Mouse (Mus musculus) intestine, embryonic 15.5 days (tissue): ENCODE measurements around the gene Ube2ql1. TPM values are rescaled to one million over a fixed set of nuclear protein-coding genes. Genes with fewer than 3 reads are reported as not detected.

Experiments used
- ATAC-seq: fragments of 200-750 bp; cut with Nextera tagmentation; 2 replicates; pipeline ENCODE4 v1.8.0; 2017; ENCODE audit warnings: moderate TSS enrichment, moderate library complexity
- H3K27ac ChIP-seq: fragments of 300-500 bp; sonication (generic); 2 replicates; pipeline ENCODE4 v1.5.1; 2015; ENCODE audit warnings: mild to moderate bottlenecking, inconsistent platforms
- H3K27me3 ChIP-seq: fragments of 300-500 bp; sonication (generic); replicated peaks from 2 replicates; pipeline ENCODE4 v1.6.1; 2015; ENCODE audit warnings: inconsistent platforms
- H3K36me3 ChIP-seq: fragments of 300-500 bp; sonication (generic); 2 replicates; pipeline ENCODE4 v1.6.1; 2015; ENCODE audit warnings: inconsistent platforms
- H3K4me1 ChIP-seq: fragments of 300-500 bp; sonication (generic); replicated peaks from 2 replicates; pipeline ENCODE4 v1.6.1; 2015; ENCODE audit warnings: inconsistent platforms
- H3K4me2 ChIP-seq: fragments of 300-500 bp; sonication (generic); replicated peaks from 2 replicates; pipeline ENCODE4 v1.6.1; 2015; ENCODE audit warnings: mild to moderate bottlenecking, inconsistent platforms
- H3K4me3 ChIP-seq: fragments of 300-500 bp; sonication (generic); replicated peaks from 2 replicates; pipeline ENCODE4 v1.5.1; 2015; ENCODE audit warnings: inconsistent platforms
- H3K9ac ChIP-seq: fragments of 300-500 bp; sonication (generic); 2 replicates; pipeline ENCODE4 v1.6.1; 2015; ENCODE audit warnings: inconsistent platforms
- H3K9me3 ChIP-seq: fragments of 300-500 bp; sonication (generic); 2 replicates; pipeline ENCODE4 v1.6.1; 2016; ENCODE audit warnings: inconsistent platforms
- WGBS: fragments of 180-500 bp; shearing (Covaris S2); methylation state at CpG from one replicate; pipeline ENCODE4 v1.1.7; 2015; 5-methylcytosine and 5-hydroxymethylcytosine counted together
- polyA plus RNA-seq: library from polyadenylated mRNA; unstranded; fragments of >200 nt; fragmentation: Nextera tagmentation; extraction: Ambion mirVana; gene quantifications from 2 replicates; pipeline ENCODE4 v1.2.1, GENCODE M21; 2015

The Ube2ql1 gene
- polyA plus RNA-seq, 1 experiment from 2014 or later: 0.21 TPM

DNA sequence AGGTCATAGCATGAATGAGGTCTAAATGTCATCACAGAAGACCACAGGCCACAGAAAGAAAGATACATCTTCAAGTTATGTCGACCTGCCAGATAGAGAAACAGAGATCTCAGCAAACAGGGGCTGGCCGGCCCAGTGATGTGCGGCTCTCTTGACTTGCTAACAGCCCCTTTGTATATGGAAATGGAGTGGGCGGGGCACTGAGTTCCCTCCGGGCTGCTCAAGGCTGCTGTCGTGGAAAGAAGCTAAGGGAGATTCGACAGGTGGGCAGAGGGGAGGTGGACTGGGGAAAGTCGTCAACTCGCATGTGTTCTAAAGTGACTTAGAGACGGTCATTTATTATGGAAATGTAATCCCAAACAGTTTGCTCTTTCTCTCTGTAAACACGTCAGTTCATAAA lies 36.2 kb downstream of the Ube2ql1 start:
- Histone ChIP-seq H3K4me1 (no peaks in the 10 kb centered on the region), H3K27ac (no peak overlapping the region), H3K4me3 (no peak overlapping the region), H3K27me3 (no peaks in the 10 kb centered on the region), H3K36me3 (no peaks in the 10 kb centered on the region), H3K9me3 (no peaks in the 10 kb centered on the region), H3K4me2 (no peak overlapping the region), H3K9ac (no peak overlapping the region)
- WGBS: 14% methylated on average over 11 of the region's 11 CpGs
- ATAC-seq: no peak

DNA sequence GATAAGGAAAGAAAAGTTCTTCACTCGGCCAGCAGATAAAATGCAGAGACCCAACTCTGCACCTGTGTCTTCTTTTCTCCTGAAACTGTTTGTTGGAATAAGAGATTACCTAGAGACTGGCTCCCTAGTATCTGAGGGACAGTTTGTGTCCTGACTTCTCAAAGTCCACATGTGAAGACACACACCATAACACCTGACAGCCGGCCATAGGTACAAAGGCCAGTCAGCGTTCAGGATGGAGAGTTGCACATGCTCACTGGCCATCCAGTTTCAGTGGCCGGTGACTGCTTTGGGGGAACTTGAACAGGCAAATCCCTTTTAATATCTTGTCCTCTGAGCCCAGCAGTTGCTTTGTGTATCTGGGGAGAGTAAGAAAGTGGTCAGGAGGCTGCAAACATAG lies 38.3 kb downstream of the Ube2ql1 start:
- Histone ChIP-seq H3K4me3 (no peak overlapping the region), H3K9me3 (no peaks in the 10 kb centered on the region), H3K4me2 (no peak overlapping the region), H3K27me3 (no peaks in the 10 kb centered on the region), H3K4me1 (no peaks in the 10 kb centered on the region), H3K9ac (no peak overlapping the region), H3K36me3 (no peaks in the 10 kb centered on the region), H3K27ac (no peak overlapping the region)
- WGBS: 82% methylated on average over 4 of the region's 4 CpGs
- no peak for ATAC-seq

DNA sequence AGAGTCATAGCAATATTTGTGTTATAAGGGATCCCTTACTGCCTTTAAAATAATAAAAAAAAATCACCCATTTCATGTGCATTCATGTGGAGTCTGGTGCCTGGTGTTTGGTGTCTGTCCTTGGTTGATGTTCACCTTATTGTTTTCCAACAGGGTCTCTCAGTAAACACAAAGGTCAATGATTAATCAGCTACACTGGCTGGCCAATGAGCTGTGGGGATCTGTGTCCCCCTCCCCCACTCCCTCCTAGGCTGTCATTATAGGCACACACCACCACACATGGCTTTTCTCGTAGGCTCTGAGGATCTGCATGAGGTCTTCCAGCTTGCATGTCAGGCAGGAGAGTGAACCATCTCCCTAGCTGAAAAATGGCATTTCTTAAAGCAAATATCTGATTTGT lies 38.9 kb downstream of the Ube2ql1 start:
- no peaks in the 10 kb centered on the region for H3K9me3 ChIP-seq
- H3K4me1 ChIP-seq: no peaks in the 10 kb centered on the region
- H3K9ac ChIP-seq: no peak overlapping the region
- no peak for ATAC-seq
- no peaks in the 10 kb centered on the region for H3K27me3 ChIP-seq
- H3K4me2 ChIP-seq: no peak overlapping the region
- H3K27ac ChIP-seq: no peak overlapping the region
- H3K36me3 ChIP-seq: no peaks in the 10 kb centered on the region
- H3K4me3 ChIP-seq: no peak overlapping the region
- 37% methylated on average over 1 of the region's 1 CpGs for WGBS

DNA sequence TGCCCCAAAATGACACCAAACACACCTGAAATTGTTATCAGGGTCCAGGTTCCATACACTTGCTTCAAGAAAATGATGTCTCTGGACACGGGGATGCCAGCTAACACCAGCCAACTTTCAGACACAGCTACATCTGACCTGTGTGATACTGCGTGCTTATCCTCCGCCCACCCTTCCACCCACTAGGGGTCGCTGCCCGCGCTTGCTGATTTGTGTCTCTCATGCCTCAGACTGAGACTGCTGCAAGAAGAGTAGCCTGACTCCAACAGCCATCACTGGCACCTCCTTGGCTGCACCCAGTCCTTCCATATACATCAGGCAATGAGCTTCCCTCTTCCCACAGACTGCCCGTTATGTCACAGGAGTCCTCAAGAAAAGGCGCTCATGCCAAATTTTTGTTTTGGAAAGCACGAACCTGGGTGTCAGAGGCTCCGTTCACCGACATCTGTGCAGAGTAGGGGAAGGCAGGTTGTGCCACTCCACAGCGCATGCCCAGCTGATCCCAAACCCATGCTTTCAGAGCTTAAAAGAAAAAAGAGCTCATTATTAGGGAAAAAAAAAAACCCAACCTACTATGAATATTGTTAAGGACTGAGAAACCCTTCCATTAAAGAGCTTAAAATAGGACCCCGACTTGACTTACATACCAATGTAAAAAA lies 43.2 kb downstream of the Ube2ql1 start:
- H3K4me2 ChIP-seq: no peak overlapping the region
- 43% methylated on average over 13 of the region's 13 CpGs for WGBS
- H3K36me3 ChIP-seq: no peaks in the 10 kb centered on the region
- H3K9ac ChIP-seq: no peak overlapping the region
- H3K27ac ChIP-seq: no peak overlapping the region
- 0 out of 2 replicates have a peak, but pooled peaks have one; percentile 34 for ATAC-seq
- H3K4me3 ChIP-seq: no peak overlapping the region
- H3K4me1 ChIP-seq: no peaks in the 10 kb centered on the region
- no peaks in the 10 kb centered on the region for H3K27me3 ChIP-seq
- no peaks in the 10 kb centered on the region for H3K9me3 ChIP-seq

DNA sequence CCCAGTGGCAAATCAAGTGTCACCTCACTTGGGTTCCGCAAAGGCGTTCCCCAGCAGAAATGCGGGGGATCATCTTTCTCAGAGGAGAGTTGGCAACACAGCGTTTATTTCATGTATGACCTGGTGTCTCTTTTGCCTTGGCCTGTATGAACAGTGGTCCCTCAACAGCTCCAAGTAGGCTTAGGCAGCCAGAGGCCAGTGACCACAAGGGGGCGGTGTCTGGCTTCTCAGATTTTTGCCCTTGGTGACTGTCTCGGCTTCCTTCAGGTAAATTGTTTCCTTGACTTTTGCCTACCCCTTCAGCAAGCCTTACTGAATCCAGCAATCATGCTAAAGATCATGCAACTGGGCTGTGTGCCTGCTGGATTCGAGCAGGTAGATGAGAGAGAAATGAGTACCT lies 48.6 kb downstream of the Ube2ql1 start:
- Histone ChIP-seq H3K4me2 (no peak overlapping the region), H3K27ac (no peak overlapping the region), H3K9ac (no peak overlapping the region), H3K4me3 (no peak overlapping the region), H3K9me3 (no peaks in the 10 kb centered on the region), H3K36me3 (no peaks in the 10 kb centered on the region), H3K4me1 (no peaks in the 10 kb centered on the region), H3K27me3 (no peaks in the 10 kb centered on the region)
- ATAC-seq: no peak
- 40% methylated on average over 7 of the region's 7 CpGs for WGBS

DNA sequence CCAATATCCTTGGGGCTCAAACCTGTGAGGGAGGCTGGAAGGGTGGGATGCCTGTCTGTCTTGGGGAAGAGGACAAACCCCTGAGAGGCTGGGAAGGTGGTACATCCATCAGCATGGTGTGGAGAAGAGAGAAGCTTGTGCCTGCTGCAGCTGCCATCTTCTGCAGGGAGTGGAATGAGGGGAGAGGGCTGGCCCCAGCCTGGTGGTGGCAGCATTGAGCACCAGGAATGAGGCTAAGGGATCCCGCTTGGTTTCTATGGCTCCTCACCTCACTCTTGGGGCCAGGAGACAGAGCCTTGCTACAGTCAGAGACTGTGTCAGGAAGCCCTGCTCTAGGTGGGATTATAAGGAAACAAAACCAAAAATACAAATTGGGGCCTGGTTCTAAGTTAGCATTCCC lies 52.7 kb downstream of the Ube2ql1 start:
- no peak overlapping the region for H3K4me2 ChIP-seq
- no peaks in the 10 kb centered on the region for H3K9me3 ChIP-seq
- H3K9ac ChIP-seq: no peak overlapping the region
- H3K36me3 ChIP-seq: no peaks in the 10 kb centered on the region
- 37% methylated on average over 1 of the region's 1 CpGs for WGBS
- H3K27ac ChIP-seq: no peak overlapping the region
- ATAC-seq: no peak
- H3K27me3 ChIP-seq: no peaks in the 10 kb centered on the region; the same call in 1 of the 2 replicates
- H3K4me1 ChIP-seq: no peaks in the 10 kb centered on the region
- H3K4me3 ChIP-seq: no peak overlapping the region

DNA sequence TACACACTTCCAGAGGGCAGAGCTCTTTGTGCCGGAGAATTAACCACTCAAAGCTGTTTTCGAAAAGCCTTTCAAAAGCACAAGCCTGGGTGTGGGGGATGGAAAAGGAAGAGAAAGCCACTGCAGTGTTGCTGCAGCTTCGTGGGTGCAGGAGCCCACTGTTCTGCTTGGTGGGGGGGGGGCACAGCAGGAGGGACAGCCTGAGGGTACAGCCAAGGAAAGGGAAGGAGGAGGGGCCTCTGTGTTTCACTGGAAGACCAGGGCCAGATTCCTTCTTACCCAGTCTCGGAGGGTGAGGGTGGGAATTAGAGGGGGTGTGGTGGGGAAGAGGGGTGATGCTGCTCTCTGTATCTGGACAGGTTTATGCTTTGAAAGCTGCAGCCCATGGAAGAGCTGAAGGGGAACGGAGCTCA lies 54.3 kb downstream of the Ube2ql1 start:
- H3K9ac ChIP-seq: no peak overlapping the region
- H3K9me3 ChIP-seq: no peaks in the 10 kb centered on the region
- no peaks in the 10 kb centered on the region for H3K36me3 ChIP-seq
- no peak overlapping the region for H3K27ac ChIP-seq
- WGBS: 46% methylated on average over 5 of the region's 5 CpGs
- no peaks in the 10 kb centered on the region; the same call in 1 of the 2 replicates for H3K27me3 ChIP-seq
- ATAC-seq: no peak
- H3K4me2 ChIP-seq: no peak overlapping the region
- no peaks in the 10 kb centered on the region for H3K4me1 ChIP-seq
- no peak overlapping the region for H3K4me3 ChIP-seq

DNA sequence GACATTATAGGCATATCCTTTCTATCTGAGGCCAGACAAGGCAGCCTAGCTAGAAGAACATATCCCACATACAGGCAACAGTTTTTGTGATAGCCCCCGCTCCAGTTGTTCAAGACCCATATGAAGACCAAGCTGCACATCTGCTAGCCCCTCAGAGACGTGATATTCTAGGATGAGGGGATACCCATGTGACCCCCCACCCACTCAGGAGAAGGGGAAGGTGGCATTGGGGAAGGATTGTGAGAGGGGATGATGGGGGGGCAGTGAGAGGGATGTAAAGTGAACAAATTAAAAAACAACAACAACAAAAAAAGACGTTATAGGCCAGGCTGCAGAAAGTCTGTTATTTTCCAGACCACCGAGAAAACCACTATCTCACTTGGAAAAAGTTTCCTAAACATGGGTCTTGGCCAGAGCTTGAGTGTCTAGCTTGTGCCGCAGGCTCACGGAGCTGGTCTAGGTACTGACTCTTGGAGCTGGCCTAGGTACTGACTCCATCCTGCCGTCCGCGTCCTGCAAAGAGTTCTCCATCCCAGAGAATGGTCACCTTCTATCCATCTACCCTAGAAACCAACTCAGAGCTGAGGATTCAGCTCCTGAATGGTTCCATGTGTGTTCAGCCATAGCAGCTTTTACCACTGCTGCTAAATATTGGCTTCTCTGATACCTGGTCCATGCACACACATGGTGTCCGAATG lies 65.6 kb downstream of the Ube2ql1 start:
- no peak overlapping the region for H3K27ac ChIP-seq
- no peaks in the 10 kb centered on the region for H3K9me3 ChIP-seq
- no peak overlapping the region for H3K9ac ChIP-seq
- H3K36me3 ChIP-seq: no peaks in the 10 kb centered on the region
- no peak overlapping the region for H3K4me3 ChIP-seq
- H3K4me1 ChIP-seq: no peaks in the 10 kb centered on the region
- H3K4me2 ChIP-seq: no peak overlapping the region
- no peak for ATAC-seq
- no peaks in the 10 kb centered on the region for H3K27me3 ChIP-seq
- WGBS: 47% methylated on average over 10 of the region's 10 CpGs

DNA sequence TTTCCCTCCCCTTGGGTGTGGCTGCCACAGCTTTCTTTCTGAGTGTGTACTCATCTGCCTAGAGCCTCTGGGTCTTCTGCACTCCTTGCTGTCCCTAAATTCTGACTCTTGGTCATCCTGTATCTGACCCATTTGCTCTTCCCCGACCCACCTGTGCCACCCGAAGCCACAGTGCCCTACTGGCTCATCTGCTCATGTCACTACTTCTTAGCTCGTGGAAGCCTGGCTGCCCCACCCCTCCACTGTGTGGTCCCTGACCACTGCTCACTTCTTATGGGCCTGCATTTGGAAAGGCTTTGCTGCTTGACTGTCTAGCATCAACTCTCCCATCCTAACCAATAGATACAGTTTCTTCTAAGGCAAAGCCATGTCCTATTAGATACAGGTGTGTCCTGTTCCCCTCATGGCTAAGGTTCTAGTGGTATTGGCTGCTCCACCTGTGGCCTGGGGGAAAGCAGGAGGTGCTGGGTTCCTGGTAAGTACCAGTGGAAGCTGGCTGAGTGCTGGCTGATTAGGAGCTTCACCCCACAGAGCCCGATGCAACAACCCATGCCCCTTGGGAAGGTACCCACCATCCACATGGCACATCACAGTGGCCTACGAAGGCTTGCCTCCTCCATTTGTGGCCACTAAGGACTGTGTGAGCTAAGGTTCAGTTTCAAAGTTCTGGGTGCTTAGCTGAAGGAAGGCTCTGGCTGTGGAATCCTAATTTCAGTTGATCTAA lies 66.3 kb downstream of the Ube2ql1 start:
- H3K36me3 ChIP-seq: no peaks in the 10 kb centered on the region
- no peak overlapping the region for H3K27ac ChIP-seq
- H3K27me3 ChIP-seq: no peaks in the 10 kb centered on the region
- ATAC-seq: no peak
- H3K9me3 ChIP-seq: no peaks in the 10 kb centered on the region
- H3K4me1 ChIP-seq: no peaks in the 10 kb centered on the region
- 87% methylated on average over 5 of the region's 5 CpGs for WGBS
- no peak overlapping the region for H3K9ac ChIP-seq
- no peak overlapping the region for H3K4me2 ChIP-seq
- H3K4me3 ChIP-seq: no peak overlapping the region

DNA sequence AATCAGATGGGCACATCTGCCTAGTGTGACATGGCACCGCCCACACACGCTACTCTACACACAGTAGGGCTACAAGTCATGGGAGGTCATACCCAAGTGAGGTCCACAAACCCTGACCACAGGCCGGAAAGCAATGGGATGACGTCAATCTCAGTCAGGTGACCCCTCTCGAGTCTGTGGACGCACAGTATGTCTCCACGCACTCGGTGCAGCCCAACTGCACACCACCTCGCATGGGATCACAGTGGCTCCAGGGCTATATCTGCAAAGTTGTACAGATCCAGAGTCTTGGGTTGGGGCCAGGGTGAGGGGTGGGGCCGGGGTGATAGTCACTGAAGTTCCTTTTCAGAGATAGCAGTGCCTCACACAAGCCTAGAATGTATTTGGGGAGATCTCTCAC lies 67.1 kb downstream of the Ube2ql1 start:
- Histone ChIP-seq H3K36me3 (no peaks in the 10 kb centered on the region), H3K27ac (no peak overlapping the region), H3K4me1 (no peaks in the 10 kb centered on the region), H3K4me2 (no peak overlapping the region), H3K9ac (no peak overlapping the region), H3K4me3 (no peak overlapping the region), H3K9me3 (no peaks in the 10 kb centered on the region), H3K27me3 (no peaks in the 10 kb centered on the region)
- WGBS: 90% methylated on average over 10 of the region's 10 CpGs
- ATAC-seq: no peak

DNA sequence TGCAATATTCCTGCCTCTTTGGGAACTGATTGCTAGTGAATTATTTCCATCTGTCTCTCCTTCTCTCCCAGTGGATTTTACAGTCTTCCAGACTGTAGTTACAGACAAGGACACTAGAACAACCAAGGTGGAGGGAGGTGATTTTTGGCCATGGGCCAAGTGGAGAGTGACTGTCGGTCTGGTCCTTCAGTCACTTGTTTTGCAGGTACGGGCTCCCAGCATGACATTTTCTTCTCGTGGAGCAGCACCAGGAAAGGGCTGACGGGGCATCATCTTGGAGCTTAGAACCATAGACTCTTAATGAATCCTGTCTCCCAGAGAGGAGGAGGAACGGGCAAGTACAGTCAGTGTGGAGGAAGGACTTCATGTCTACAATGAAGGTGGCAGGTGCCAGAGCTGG lies 67.6 kb downstream of the Ube2ql1 start:
- Histone ChIP-seq H3K36me3 (no peaks in the 10 kb centered on the region), H3K9ac (no peak overlapping the region), H3K27ac (no peak overlapping the region), H3K9me3 (no peaks in the 10 kb centered on the region), H3K4me2 (no peak overlapping the region), H3K4me3 (no peak overlapping the region), H3K4me1 (no peaks in the 10 kb centered on the region), H3K27me3 (no peaks in the 10 kb centered on the region)
- ATAC-seq: no peak
- WGBS: 80% methylated on average over 5 of the region's 5 CpGs

DNA sequence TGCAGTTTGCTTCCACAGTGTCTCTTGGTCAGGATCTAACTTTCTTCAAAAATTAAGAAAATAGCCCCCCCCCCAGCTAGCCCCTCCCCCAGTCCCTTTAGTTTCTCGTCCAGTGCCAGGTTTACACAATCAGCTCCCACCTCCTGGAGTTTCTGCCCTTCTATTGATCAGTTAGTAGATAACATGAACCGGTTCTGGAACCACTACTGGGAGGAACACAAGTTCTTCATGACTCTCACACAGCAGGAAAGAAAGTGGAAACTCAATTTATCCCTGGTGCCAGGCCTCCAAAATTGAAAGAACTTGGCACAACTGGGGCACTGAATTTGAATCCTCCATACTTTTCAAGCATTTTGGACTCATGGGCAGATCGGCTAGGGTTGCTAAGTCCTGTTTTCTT lies 85.2 kb downstream of the Ube2ql1 start:
- Histone ChIP-seq H3K4me3 (no peak overlapping the region), H3K4me1 (no peaks in the 10 kb centered on the region), H3K9ac (no peak overlapping the region), H3K4me2 (no peak overlapping the region), H3K9me3 (no peaks in the 10 kb centered on the region), H3K27me3 (no peaks in the 10 kb centered on the region), H3K27ac (no peak overlapping the region), H3K36me3 (no peaks in the 10 kb centered on the region)
- WGBS: 59% methylated on average over 3 of the region's 3 CpGs
- ATAC-seq: no peak
